Mouse (Mus musculus) ES-E14 (cell line): ENCODE results near the gene Pacrg. TPM values are rescaled to one million over a fixed set of nuclear protein-coding genes. Genes with fewer than 3 reads are reported as not detected.

Experiments
- DNase-seq: peaks from one replicate; pipeline ENCODE4 v3.0.0-alpha.2; 2013; ENCODE audit warnings: low read depth, low spot score
- H3K27ac ChIP-seq: 2 replicates; pipeline ENCODE4 v1.5.1; 2012; ENCODE audit warnings: low read depth, mild to moderate bottlenecking, low read length, moderate library complexity, mixed read lengths; ENCODE audit not compliant: poor library complexity, insufficient read depth, severe bottlenecking
- H3K36me3 ChIP-seq: 2 replicates; pipeline ENCODE4 v1.6.1; 2012; ENCODE audit warnings: mild to moderate bottlenecking, low read length, moderate library complexity, mixed read lengths; ENCODE audit not compliant: control insufficient read depth, poor library complexity, insufficient read depth, severe bottlenecking
- H3K4me1 ChIP-seq, 2 experiments: fragments of 150-350 bp in 1 of 2; sonication (generic) in 1 of 2; 2 replicates each; pipeline ENCODE4 v1.6.1; 2012; ENCODE audit warnings: low read length in 2 of 2, mild to moderate bottlenecking in 1 of 2, mixed read lengths in 1 of 2; ENCODE audit not compliant: control insufficient read depth in 2 of 2, insufficient read depth in 2 of 2, poor library complexity in 1 of 2
- H3K4me3 ChIP-seq, 2 experiments: fragments of 150-350 bp in 1 of 2; sonication (generic) in 1 of 2; 2 replicates each; pipeline ENCODE4 v1.5.1; 2012; ENCODE audit warnings: low read length in 2 of 2, low read depth in 1 of 2, mild to moderate bottlenecking in 1 of 2, mixed read lengths in 1 of 2; ENCODE audit not compliant: insufficient read depth in 1 of 2, poor library complexity in 1 of 2, severe bottlenecking in 1 of 2
- H3K9ac ChIP-seq: 2 replicates; pipeline ENCODE4 v1.6.1; 2012; ENCODE audit warnings: low read depth, mild to moderate bottlenecking, low read length, mixed read lengths; ENCODE audit not compliant: poor library complexity, insufficient read depth, severe bottlenecking
- H3K9me3 ChIP-seq: fragments of 150-350 bp; sonication (generic); 2 replicates; pipeline ENCODE4 v1.6.1; 2012; ENCODE audit warnings: low read depth, mild to moderate bottlenecking, low read length; ENCODE audit not compliant: control insufficient read depth, insufficient read depth
- CHD2 ChIP-seq: IDR thresholded peaks from 2 replicates; pipeline ENCODE4 v1.6.1; 2014; ENCODE audit warnings: mild to moderate bottlenecking, low read depth, low read length, inconsistent platforms
- HCFC1 ChIP-seq: IDR thresholded peaks from 2 replicates; pipeline ENCODE4 v1.6.1; 2012; ENCODE audit warnings: low read length, inconsistent platforms, borderline replicate concordance; ENCODE audit not compliant: insufficient read depth
- MAFK ChIP-seq: IDR thresholded peaks from 2 replicates; pipeline ENCODE4 v1.6.1; 2014; ENCODE audit warnings: mild to moderate bottlenecking, low read depth, low read length, inconsistent platforms; ENCODE audit not compliant: insufficient read depth
- ZC3H11A ChIP-seq: IDR thresholded peaks from 2 replicates; pipeline ENCODE4 v1.6.1; 2012; ENCODE audit warnings: low read depth, mild to moderate bottlenecking, inconsistent platforms, low read length, borderline replicate concordance
- ZNF384 ChIP-seq: IDR thresholded peaks from 2 replicates; pipeline ENCODE4 v1.6.1; 2012; ENCODE audit warnings: low read depth, low read length, inconsistent platforms
- in situ Hi-C, 2 experiments: fragments of 600-800 bp; cut with MboI; formaldehyde crosslinking; loops; one replicate each; pipeline ENCODE4 v1.15.1; 2025; ENCODE audit warnings: low sequenced_read_pairs in 2 of 2, inconsistent platforms in 1 of 2; ENCODE audit not compliant: unreplicated experiment in 2 of 2
- total RNA-seq: library from RNA; depleted of rRNA; stranded (reverse); fragments of 300-350 nt; gene quantifications from 2 replicates; pipeline ENCODE4 v1.2.3, GENCODE M21; 2012

The Pacrg gene
- total RNA-seq, 1 experiment: 0.27 TPM

DNA sequence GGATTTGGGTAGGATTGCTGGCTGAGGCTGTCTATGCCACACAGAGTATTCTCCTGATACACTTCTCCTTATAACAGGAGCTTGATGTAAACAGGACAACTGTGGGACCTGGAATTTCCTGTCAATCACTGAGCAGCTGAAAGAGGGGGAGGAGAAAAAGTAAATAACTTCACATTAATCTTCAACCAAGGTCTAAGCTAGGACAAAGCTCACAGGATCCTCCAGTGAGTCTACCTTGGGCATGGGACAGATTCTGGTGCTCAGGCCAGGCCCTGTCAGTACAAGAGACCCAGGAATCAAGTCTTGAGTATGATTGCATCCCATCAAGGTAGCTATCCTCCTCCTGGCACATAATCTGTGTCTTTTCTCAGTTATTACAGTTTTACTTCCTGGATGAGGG, 102.1 kb downstream of the Pacrg start:
- no peak for TF ChIP-seq HCFC1
- no peak for TF ChIP-seq MAFK
- TF ChIP-seq ZC3H11A: no peak
- Histone ChIP-seq H3K4me3 (no peak overlapping the region), H3K27ac (no peak overlapping the region), H3K9me3 (no peaks in the 10 kb centered on the region), H3K4me1 (no peaks in the 10 kb centered on the region), H3K36me3 (no peaks in the 10 kb centered on the region), H3K9ac (no peak overlapping the region)
- DNase-seq: no peak
- in situ Hi-C loops: no loop called here

- TF ChIP-seq CHD2 (no peak), HCFC1 (no peak), ZNF384 (no peak), MAFK (no peak), ZC3H11A (no peak)
- Histone ChIP-seq H3K4me3 (no peak overlapping the region), H3K4me1 (no peaks in the 10 kb centered on the region), H3K9me3 (no peaks in the 10 kb centered on the region), H3K9ac (no peak overlapping the region), H3K27ac (no peak overlapping the region), H3K36me3 (no peaks in the 10 kb centered on the region)
- in situ Hi-C loops: no loop called here
- DNase-seq: no peak
Observed at GRCm38 (mm10) chr17:10734733-10735132, 105.4 kb downstream of the Pacrg start.

- Histone ChIP-seq H3K36me3 (no peaks in the 10 kb centered on the region), H3K9ac (no peak overlapping the region), H3K9me3 (no peaks in the 10 kb centered on the region), H3K27ac (no peak overlapping the region), H3K4me1 (no peaks in the 10 kb centered on the region), H3K4me3 (no peak overlapping the region)
- TF ChIP-seq CHD2 (no peak), ZNF384 (no peak), ZC3H11A (no peak), MAFK (no peak)
- in situ Hi-C loops: no loop called here
- DNase-seq: no peak
Observed at GRCm38 (mm10) chr17:10732303-10733048, 107.6 kb downstream of the Pacrg start.

- no peaks in the 10 kb centered on the region for H3K9me3 ChIP-seq
- no peak for DNase-seq
- no peak overlapping the region for H3K4me3 ChIP-seq
- H3K4me1 ChIP-seq: no peaks in the 10 kb centered on the region
- no peak overlapping the region for H3K27ac ChIP-seq
- H3K9ac ChIP-seq: no peak overlapping the region
- H3K36me3 ChIP-seq: no peaks in the 10 kb centered on the region
- TF ChIP-seq MAFK (no peak), ZC3H11A (no peak), CHD2 (no peak), ZNF384 (no peak), HCFC1 (no peak)
- in situ Hi-C loops: no loop called here
Observed at GRCm38 (mm10) chr17:10724853-10725252, 115.3 kb downstream of the Pacrg start.

- in situ Hi-C loops: no loop called here
- Histone ChIP-seq H3K9ac (no peak overlapping the region), H3K36me3 (no peaks in the 10 kb centered on the region), H3K4me1 (no peaks in the 10 kb centered on the region), H3K9me3 (no peaks in the 10 kb centered on the region), H3K4me3 (no peak overlapping the region), H3K27ac (no peak overlapping the region)
- no peak for DNase-seq
- TF ChIP-seq MAFK (no peak), ZC3H11A (no peak), CHD2 (no peak), ZNF384 (no peak), HCFC1 (no peak)
Observed at GRCm38 (mm10) chr17:10721562-10721961, 118.5 kb downstream of the Pacrg start.
